8 mouse cellular contexts compared by ENCODE assay signal in genomic region chr14:61683356-61683740, GRCm38 (mm10).
A peak's percentile ranks its signal among the peaks of the same experiment; 100 is the strongest.
DNase-seq lines count a peak whose midpoint lies in the region; ATAC-seq and TF ChIP-seq lines count a peak whose summit lies in the region.

No protein-coding gene starts in this region.

- TF ChIP-seq CTCF in thymus, adult 2 months (IDR thresholded peaks at IDR 0.05; ENCODE audit: borderline replicate concordance, control insufficient read depth, extremely low read depth, insufficient read depth, low read length, poor library complexity), result no peak
- no peak for TF ChIP-seq CTCF in hindbrain, postnatal 0 days (IDR thresholded peaks at IDR 0.05; ENCODE audit: low read depth)

- 15% methylated on average over 9 of the region's 9 CpGs for WGBS in thymus, adult 2 months
- WGBS in hindbrain, postnatal 0 days, result 21% methylated on average over 9 of the region's 9 CpGs
- 12% methylated on average over 9 of the region's 9 CpGs for WGBS in midbrain, embryonic 14.5 days

- peak; percentile 5 for DNase-seq in adrenal gland, postnatal 25 days
- no peak for DNase-seq in adrenal gland, postnatal 10 days
- peak; percentile 27 for DNase-seq in thymus, adult 2 months
- no peak for DNase-seq in thymus, postnatal 0 days (ENCODE audit: low spot score)
- no peak for DNase-seq in hindbrain, postnatal 0 days (ENCODE audit: low spot score)
- DNase-seq in midbrain, embryonic 14.5 days, result no peak
- DNase-seq in ovary, adult 18-20 months (ENCODE audit: low spot score), result no peak
- DNase-seq in right cerebral cortex, adult 18-20 months, result no peak

- no peak for TF ChIP-seq POLR2A in thymus, adult 2 months (IDR thresholded peaks at IDR 0.05; ENCODE audit: control insufficient read depth, extremely low read depth, insufficient read depth, low read length, poor library complexity)

- H3K27me3 ChIP-seq in thymus, adult 2 months (ENCODE audit: control insufficient read depth, insufficient read depth, low read length), result peaks cover 7% of the 10 kb centered on the region; the same call in 1 of the 2 replicates
- H3K27me3 ChIP-seq in hindbrain, postnatal 0 days (ENCODE audit: insufficient read depth, low read length), result peaks cover 26% of the 10 kb centered on the region
- H3K27me3 ChIP-seq in midbrain, embryonic 14.5 days (ENCODE audit: control insufficient read depth, insufficient read depth, low read length), result peaks cover 43% of the 10 kb centered on the region

- peak overlapping the region; percentile 85 for H3K4me3 ChIP-seq in thymus, adult 2 months (ENCODE audit: control insufficient read depth, insufficient read depth, low read length)
- H3K4me3 ChIP-seq in hindbrain, postnatal 0 days (ENCODE audit: low read length), result peak overlapping the region; percentile 85
- H3K4me3 ChIP-seq in midbrain, embryonic 14.5 days (replicated peaks; ENCODE audit: low read depth, low read length), result peak overlapping the region; percentile 82

- no peak for ATAC-seq in hindbrain, postnatal 0 days
- ATAC-seq in midbrain, embryonic 14.5 days (ENCODE audit: low FRiP score, low TSS enrichment), result no peak

- peak overlapping the region; percentile 94 for H3K4me2 ChIP-seq in hindbrain, postnatal 0 days (ENCODE audit: low read depth, low read length)
- H3K4me2 ChIP-seq in midbrain, embryonic 14.5 days (ENCODE audit: low read length), result peak overlapping the region; percentile 93

- H3K9me3 ChIP-seq in hindbrain, postnatal 0 days (ENCODE audit: low read length), result no peaks in the 10 kb centered on the region
- H3K9me3 ChIP-seq in midbrain, embryonic 14.5 days (ENCODE audit: control insufficient read depth, low read length), result no peaks in the 10 kb centered on the region

- H3K9ac ChIP-seq in hindbrain, postnatal 0 days (replicated peaks; ENCODE audit: low read length), result no peak overlapping the region; the same call in 1 of the 2 replicates
- no peak overlapping the region for H3K9ac ChIP-seq in midbrain, embryonic 14.5 days (replicated peaks; ENCODE audit: low read length)

- peak overlapping the region; percentile 94 for H3K27ac ChIP-seq in thymus, adult 2 months (ENCODE audit: control insufficient read depth, insufficient read depth, low read length)
- H3K27ac ChIP-seq in hindbrain, postnatal 0 days, result peak overlapping the region; percentile 90; the same call in 1 of the 2 replicates
- no peak overlapping the region for H3K27ac ChIP-seq in midbrain, embryonic 14.5 days (replicated peaks; ENCODE audit: low read depth, low read length)

- H3K36me3 ChIP-seq in thymus, adult 2 months (ENCODE audit: control insufficient read depth, insufficient read depth, low read length), result no peaks in the 10 kb centered on the region
- no peaks in the 10 kb centered on the region for H3K36me3 ChIP-seq in hindbrain, postnatal 0 days (ENCODE audit: insufficient read depth, low read length)
- H3K36me3 ChIP-seq in midbrain, embryonic 14.5 days (ENCODE audit: control insufficient read depth, insufficient read depth, low read length), result no peaks in the 10 kb centered on the region

- peaks cover 39% of the 10 kb centered on the region for H3K4me1 ChIP-seq in thymus, adult 2 months (replicated peaks; ENCODE audit: control insufficient read depth, insufficient read depth, low read length)
- no peaks in the 10 kb centered on the region for H3K4me1 ChIP-seq in hindbrain, postnatal 0 days (ENCODE audit: insufficient read depth, low read length)
- H3K4me1 ChIP-seq in midbrain, embryonic 14.5 days (ENCODE audit: control insufficient read depth, insufficient read depth, low read length), result peaks cover 4% of the 10 kb centered on the region; the same call in 1 of the 2 replicates

Comparison
In these comparisons a context has a peak if more than half of its experiments do, and no peak if none do; other contexts are left out.
1. DNase-seq: peak in adrenal gland, postnatal 25 days (single experiment) and thymus, adult 2 months (single experiment); none in adrenal gland, postnatal 10 days (single experiment), thymus, postnatal 0 days (single experiment), hindbrain, postnatal 0 days (single experiment), midbrain, embryonic 14.5 days (single experiment), ovary, adult 18-20 months (single experiment) and right cerebral cortex, adult 18-20 months (single experiment).
2. Peak in every context shown above with its lines, with median percentiles within 50 percentile points of each other: H3K4me3 ChIP-seq.